Mouse (Mus musculus) thymus, postnatal 14 days (tissue): ENCODE data around the gene Rab3ip.

ENCODE experiments used
- DNase-seq: peaks from one replicate; pipeline ENCODE4 v3.0.0; 2021

Gene Rab3ip

DNA sequence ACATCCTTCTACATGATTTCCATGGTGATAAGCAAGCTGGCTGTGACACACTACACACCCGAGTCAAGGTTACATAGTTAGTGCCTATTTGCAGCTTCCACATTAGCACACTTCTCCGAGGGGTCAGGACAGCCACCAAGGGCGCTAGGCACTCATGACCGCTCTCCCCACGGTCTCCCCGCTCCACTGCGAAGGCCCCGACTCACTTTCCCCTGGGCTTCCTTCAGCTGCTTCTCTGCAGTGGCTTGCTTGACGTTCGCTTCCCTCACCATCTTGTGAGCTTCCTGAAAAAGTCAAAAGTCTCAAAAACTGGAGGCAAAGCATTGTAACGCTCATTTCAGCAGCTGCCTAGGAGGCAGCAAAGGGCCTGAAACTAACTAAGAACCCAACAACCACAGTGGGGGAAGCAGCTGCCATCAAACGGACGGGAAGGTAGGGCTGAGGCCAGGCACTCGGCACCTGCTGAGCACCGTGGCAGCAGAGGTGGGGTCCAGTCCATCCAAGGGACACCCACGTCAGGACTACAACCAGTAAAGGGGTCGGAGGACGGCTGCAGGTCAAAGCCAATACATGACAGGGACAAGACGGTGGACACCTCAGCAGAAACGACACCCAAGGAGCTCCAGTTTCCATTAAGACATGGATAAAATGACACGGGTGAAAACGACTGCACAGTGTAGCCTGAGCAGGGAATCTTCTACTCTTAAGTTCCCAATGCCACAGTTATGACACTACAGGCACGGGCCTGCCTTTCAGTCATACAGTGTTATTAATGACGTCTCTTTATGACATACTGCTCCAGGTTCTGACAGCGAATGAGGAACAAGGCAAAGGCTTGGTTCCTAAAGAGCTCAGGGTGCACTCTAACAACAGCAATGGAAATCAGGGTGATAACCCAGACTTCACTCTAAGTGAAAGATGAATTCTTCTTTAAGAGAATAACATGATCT, 30.9 kb downstream of the Rab3ip start:
- peak; percentile 59 for DNase-seq

DNA sequence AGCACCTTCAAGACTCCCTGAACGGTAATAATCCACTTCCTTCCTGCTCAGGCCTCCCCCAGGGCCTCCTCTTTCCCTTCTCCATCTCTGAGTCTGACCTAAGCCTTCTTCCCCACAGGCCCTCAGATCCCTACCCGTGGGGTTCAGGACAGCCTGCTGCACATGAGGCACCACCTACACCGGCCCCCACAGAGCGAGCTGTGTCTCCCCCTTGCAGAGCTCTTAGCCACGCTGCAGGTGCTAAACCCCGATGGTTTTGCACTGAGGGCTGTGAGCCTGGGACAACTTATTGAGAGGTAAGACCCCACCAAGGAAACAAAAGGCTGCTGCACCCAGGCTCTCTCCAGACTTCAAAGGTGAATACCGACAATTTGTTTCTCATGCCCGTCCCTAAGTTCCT, 34.0 kb downstream of the Rab3ip start:
- DNase-seq, result peak; percentile 58

DNA sequence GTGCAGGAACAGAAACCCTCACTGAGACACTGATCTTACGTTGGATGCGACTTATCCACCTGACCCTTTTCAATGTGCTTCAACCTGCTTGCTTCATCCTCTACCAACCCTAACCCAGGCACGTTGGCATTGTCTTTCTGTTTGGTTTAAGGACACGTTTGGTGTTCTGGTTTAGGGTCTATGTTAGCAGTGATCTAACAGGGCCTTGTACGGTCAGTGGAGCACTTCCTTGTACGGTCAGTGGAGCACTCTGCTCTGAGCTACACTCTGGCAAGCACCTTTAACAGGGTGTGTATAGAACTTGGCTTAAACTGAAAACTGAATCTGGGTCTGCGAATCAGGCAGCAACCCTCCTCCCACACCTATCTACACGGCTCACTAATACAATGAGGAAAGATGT, 35.3 kb downstream of the Rab3ip start:
- no peak for DNase-seq

DNA sequence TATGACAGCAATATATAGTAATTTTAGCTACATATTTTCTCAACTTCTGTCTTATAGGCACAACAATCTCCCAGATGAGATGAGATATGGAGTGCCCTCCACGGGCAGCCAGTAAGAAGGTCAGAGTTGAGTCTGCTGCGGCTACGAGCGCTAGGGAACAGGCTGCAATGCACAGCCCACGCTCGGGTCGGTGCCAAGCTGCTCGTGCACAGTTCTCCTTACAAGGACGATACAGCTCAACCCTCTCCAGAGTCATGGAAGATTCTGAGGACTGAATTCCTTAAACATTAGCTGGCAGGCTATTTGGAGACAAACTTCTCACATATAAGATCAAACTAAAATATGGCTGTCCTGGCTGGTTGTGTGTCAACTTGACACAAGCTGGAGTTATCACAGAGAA, 36.0 kb downstream of the Rab3ip start:
- no peak for DNase-seq

DNA sequence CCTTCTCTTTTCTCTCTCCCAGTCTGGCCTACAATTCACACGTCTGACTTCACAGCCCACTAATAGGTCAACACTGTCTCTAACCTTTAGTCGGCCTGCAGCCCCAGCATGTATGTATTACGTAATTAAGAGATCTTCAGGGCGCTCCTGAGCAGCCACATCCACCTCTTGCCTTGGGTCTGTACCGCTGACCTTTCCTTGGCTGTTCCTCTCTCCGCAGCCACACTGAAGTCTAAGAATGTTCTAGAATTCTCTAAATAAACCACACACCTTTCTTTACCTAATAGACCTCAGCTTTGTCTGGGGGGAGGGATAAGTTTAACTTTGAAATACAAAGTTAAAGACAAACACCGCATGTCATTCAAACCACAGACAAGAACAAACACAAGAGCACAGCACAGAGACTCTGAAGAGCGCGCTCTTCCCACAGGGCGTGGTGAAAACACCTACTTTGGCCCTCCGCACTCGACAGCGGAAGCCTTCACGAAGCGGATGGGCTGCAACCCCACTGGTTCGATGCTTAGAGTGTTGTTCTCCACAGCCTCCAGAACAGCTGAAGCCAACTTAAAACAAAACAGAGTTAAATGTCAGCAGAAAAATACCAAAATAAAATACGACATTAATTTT, 36.8 kb downstream of the Rab3ip start:
- DNase-seq, result peak; percentile 48

DNA sequence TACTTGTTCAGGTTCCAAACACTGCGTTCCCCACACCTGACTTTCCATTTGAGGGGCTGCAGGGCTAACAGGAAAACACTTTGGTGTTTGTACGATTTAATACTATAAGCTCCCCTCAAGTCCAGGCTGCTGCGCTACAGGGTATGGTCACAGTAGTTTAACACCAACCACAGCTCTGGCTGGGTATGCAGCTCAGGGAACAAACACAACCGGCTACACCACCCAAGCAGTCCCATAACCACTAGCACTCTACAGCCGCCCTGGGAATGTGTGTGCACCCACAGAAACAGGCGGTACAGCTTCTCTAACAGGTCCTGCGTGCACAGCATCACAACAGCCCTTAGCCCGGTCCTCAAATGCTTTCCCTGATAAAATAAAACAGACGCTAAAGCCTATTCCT, 37.7 kb downstream of the Rab3ip start:
- no peak for DNase-seq

DNA sequence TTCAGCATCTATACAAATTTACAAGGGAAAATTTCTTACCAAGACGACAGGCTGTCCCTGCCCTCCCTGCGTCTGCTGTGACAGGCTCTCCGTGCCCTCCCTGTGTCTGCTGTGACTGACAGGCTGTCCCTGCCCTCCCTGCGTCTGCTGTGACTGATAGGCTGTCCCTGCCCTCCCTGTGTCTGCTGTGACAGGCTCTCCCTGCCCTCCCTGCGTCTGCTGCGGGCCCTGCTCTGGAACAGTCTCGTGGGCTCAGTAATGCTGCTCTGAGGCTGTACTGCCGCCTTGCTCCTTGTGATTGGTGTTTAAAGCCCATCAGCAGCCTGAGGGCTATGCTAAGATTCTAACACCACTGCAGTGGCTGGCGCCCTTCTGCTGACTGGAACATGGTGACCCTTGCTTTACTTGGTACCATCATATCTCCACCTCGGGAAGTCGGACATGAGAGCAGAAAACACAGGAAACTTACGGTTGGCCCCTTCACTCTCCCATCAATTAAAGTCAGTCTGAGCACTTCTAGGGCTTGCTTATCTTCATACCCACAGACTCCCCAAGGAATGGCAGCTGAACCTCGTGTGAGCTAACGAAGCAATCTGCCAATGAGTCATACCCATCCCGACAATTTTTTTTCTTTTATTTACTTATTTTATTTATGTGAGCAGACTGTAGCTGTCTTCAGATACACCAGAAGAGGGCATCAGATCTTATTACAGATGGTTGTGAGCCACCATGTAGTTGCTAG, 41.5 kb downstream of the Rab3ip start:
- no peak for DNase-seq

DNA sequence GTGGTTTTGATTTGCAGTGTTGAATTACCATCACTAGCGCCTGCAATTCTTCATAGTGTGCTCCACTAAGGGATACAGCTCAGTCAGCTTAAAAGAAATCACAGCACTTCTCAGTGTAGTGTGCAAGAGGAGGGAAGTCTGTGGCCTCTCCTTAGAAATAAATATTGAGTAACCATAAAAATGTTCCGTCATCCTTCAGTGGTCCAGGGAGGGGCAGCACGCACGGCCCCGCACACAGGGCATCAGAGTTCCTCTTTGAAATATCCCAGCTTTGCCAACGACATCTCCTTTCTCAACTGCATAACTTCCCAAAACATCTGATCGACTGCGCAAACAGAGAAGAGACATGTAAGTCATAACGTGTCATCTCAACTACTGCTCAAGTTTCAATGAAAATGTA, 43.8 kb downstream of the Rab3ip start:
- no peak for DNase-seq

DNA sequence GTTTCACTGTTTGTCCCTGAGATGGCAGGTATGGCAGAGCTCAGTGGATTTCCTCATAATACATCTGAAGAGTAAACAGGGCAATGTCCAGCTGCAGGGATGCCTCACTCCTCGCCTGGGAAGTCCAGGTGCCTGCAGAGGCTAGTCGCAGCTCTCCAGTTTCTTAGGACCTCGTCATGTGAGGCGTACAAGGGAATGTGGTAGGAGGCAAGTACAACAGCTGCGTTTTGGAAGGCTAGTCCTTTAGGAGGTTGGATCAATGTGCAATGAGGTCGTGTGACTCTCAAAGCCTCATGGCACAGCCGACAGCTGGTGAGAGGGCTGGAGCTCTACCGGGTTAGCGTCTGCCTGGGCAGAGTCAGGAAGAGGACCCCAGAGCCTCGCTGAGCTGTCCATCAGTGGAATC, 46.1 kb downstream of the Rab3ip start:
- DNase-seq, result no peak

DNA sequence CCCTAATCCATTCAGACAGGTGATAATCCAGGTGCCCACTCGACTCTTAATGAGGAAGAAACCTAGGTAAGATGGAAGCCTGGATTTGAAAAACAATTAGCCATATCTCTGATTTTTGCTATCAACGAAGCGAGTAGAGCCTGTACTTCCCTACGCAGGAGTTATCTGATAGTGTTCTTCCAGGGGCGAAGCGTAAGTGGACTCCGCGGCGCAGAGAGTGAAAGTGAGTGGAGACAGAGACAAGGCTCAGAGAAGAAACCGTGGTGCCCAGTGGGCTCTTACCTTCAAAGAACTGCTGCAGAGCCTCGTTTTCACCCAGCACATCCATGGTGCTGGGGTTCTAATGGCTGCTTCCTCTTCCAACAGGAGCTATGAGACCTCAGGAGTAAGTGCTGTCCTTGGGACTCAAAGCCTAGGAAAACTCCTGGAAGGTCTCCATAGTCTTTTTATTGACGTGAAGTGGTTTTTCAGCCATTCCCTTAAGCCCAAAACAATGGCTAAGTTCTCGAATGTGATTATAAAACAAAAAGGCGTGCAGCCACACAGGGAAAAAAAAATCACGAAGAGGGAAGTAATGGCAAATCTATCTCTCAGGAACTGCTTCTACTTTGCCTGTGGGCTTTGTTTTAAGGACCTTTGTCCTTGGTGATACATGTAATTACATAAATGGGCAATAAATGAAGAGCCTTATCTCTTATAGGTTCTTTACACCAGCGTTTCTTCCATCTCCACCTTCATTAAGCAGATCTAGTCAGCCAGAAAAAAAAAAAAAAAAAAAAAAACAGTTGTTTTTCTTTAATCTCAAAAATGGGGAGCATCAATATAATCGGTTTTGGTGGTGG, 54.0 kb downstream of the Rab3ip start, which contains the start of gene Myrfl:
TSS of gene Myrfl (minus strand) at position 584 of the 842 bp plus-strand sequence.
- no peak for DNase-seq

DNA sequence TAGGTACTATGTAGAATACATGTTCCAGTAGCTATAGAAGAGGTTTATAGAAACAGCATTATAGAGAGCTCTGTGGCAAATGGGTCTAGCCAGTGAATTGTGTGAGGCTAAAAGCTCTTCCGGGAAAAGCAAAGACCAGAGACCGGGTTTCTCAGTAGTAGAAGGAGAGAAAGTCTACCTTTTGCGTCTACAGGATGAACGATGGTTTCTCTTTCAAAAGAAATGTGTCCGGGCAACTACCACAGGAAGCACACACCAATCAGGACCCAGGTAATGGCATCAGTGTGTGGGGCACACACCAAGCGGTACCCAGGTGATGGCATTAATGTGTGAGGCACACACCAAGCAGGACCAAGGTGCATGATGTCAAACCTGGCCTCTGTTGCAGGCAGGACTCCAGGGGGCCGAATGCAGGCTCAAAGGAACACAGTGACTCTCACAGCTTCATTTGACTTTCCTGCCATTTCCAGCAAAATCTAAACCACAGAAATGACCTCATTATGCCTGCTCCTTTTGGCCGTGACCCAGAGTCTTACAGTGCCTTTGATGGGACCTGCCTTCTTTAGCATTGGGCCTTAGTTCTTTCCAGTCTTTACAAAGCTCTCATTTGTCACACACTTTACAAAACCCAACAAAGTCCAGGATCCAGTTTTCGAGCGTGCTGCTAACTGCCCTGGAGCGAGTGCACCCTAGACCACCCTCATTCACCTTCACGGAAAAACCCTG, 55.3 kb downstream of the Rab3ip start:
- no peak for DNase-seq

DNA sequence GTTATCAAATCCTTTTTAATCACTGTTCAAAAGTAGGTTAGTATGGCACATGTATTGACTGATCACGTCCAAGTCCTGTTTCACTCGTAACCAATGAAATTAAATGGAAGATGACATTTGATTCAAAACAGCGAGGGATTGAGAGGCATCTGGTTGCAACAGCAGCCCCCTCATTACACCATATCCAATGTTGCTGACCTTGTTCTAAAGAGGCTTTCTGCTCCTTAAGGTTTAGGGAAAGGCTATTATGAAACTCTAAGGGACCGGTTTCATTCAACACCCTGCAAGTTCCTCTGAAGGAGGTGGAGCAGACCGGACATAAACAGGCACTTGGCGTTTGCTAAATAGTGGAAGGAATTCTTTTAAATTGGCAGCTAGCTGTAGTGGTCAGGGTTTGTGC, 56.0 kb downstream of the Rab3ip start:
- no peak for DNase-seq

DNA sequence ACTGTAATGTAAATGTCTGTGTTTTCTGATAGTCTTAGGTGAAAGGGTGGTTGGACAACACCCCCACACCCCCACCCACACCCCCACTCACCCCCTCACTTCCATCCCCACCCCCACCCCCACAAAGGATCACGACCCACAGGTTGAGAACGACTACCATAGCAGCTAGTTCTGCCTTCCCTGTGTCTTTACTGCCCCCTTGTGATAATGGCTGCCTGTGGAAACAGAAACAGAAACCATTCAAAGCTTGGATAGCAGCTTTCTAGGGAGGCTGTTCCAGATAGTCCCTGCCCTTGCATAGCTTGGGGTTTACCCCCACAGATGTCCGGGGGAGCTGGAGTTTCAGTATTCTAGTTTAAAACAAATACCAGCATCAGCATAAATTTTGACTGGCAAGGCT, 56.8 kb downstream of the Rab3ip start:
- DNase-seq, result peak; percentile 42

DNA sequence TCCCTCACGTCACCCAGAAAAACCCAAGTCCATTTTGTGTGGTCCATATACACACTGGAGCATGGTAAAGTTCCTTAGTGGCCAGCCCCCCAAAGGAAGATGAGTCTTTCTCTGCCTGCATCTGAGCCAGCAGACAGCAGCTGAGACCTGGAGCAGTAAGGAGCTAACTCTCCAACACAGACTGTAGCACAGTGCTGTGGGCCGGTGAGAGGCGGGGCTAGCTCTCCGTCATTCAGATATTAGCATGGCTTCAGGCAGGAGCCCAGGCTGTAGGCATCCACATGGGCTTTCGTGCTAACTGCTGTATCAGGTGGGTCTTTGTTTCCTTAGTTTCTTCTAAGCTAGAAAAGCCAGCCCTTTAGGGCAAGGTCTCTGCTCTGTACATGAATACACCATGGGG, 60.0 kb downstream of the Rab3ip start:
- DNase-seq, result no peak

DNA sequence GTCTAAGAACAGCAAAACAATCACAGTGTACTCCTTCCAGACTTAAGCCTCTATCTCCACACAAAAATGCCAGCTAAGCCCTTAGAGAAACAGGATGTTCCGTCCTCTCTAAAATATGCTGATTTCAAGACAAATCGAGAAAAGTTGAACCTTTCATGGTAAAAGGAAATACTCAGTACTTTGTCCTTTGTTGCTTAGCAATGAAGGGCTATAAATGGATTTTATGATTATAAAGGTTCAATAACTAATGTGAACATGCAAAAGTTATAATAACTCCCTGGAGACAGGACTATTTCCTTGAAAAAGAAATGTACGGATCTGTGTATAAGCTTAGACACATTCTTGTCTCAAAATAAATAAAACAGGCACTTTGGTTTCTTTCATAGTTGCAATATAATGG, 66.0 kb downstream of the Rab3ip start:
- no peak for DNase-seq

DNA sequence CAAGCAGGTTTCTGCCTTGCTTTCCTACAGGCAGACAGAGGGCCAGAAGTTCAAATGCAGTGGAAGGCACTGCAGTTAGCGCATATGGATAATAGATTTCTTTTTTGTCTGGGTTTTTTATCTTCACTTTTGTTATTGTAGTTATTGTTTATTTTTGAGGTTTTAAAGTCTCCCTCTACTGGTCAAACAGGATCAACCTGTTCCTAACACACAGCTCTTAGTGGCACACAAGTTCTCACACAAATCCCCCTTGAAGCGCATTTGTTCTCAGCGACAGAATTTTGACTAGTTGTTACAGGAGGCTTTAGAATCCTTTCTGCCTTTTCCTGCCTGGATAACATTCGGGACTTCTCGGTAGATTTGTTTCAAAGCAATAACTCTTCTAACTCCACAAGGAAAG, 67.0 kb downstream of the Rab3ip start:
- DNase-seq, result no peak

DNA sequence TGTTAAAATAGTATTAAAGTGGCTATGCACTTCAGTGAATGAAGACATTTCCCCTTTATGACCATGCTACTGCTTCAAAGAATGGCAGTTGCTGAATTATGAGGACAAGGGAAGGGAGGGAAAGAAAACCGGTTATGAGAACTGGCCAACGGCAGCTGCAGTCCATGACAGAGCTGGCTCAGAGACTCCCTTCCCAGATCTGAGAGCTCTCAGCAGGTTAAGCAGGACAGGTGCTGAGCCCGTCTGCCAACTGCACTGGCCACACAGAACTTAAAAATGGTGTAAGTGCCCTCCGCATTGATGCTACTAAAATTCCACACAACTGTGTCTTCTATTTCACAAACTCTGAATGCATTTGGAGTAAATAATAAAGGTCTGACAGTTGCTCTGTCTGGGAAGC, 73.1 kb downstream of the Rab3ip start:
- no peak for DNase-seq

DNA sequence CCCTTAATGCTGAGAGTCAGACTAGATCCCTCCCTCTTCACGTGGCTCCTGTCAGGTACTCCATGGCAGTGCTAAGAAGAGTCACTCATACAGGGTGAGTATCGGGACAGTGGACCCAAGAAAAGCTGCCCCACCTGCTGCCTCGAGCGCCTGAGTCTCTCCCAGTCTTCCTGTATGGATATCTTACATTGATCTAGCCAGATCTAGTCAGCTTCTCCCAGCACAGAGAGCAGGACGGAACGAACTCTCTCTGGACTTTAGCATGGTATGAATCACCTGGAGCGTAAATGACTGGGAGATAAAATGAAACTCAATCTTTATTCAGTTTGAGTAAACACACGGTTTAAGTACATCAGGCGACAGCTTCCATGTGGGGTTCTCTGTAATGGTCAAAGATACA, 76.1 kb downstream of the Rab3ip start:
- DNase-seq, result no peak

DNA sequence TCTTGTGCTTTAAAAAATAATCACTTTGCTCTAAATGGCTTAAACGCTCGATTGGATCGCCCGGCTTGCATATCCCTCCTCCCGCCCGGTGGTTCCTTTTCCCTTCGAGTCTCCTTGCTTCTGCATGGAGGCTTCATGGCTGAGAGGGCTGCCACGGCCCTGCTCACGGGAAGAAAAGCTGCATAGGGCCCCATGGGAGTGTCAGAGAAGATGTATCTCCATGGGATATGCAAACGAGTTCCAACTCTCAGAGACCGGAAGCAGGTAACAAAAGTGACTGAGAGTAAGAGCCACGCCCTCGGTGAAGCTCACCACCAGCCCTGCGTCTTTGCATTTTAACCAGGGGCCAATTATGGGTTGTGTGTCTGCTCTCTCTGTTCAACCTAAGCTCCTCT, 78.6 kb downstream of the Rab3ip start:
- DNase-seq, result no peak

DNA sequence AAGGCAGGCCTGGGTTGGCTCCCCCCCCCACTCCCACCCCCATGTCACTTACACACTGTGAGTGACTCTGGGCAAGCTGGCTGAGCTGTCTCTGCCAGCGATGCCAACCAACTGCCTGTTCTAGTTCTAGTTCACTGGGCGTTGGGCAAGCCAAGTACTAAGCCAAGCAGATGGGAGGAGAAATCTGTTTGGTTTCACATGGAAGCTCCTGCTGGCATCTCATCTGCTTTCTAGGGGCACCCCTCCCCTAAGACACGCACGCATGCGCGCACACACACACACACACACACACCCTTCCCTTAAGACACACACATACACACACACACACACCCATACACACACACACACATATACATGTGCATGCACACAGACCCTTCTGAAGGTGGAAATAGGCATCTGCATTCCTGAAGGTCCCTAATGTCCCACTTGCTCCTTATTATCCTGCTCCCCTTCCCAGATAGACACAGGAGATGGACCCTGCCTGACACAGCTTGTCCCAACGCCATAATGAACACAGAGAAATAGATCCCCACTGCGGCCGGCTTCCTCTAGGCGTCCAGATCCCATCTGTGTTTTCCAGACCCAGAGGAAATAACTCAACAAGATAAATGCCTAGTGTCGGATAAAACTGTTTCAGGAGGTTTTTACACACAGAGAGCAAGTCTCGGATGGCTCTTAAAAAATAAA, 79.1 kb downstream of the Rab3ip start:
- DNase-seq, result no peak

DNA sequence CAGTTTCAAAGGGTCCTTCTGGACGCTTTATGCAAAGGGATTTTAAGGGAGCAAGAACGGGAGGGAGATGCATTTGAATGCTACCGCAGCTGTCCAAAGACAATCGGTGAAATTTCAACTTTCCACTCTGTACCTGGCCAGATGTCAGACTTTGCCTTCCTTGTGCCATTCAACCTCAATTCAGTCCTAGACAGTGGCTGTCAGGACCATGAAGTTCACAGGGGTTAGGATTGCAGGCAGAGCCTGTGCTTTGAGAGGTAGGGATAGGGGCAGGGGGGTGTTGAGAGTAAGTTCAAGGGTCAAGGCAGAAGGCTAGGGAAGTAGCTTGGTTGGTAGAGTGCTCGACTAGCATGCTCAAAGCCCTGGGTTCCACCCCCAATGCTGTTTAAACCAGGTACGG, 79.8 kb downstream of the Rab3ip start:
- DNase-seq, result no peak
